8 mouse cellular contexts compared by ENCODE assay signal in genomic region chr1:30740831-30741230, GRCm38 (mm10).
A peak's percentile ranks its signal among the peaks of the same experiment; 100 is the strongest.
DNase-seq lines count a peak whose midpoint lies in the region; ATAC-seq and TF ChIP-seq lines count a peak whose summit lies in the region.

No protein-coding gene starts in this region.

- no peaks in the 10 kb centered on the region for H3K27me3 ChIP-seq in cerebellum, adult 2 months (ENCODE audit: control insufficient read depth, insufficient read depth, low read length)

- intact Hi-C loops in left cerebral cortex, postnatal 14 days (cut with DNase I) = no loop called here

- TF ChIP-seq POLR2A in cerebellum, adult 2 months (IDR thresholded peaks at IDR 0.05; ENCODE audit: borderline replicate concordance, insufficient read depth, low read length) = no peak

- peak; percentile 26 for DNase-seq in embryo, embryonic 10.5 days (ENCODE audit: low spot score)
- DNase-seq in embryo, embryonic 9.5 days (ENCODE audit: extremely low spot score) = no peak
- peak; percentile 38 for DNase-seq in 416B (ENCODE audit: low read depth)
- peak; percentile 82 to 83 for DNase-seq in left cerebral cortex, postnatal 14 days (ENCODE audit: low spot score in 2 of 2)
- DNase-seq in right cerebral cortex, postnatal 4 days = peak; percentile 61
- no peak for DNase-seq in cerebellum, adult 2 months
- DNase-seq in testis, postnatal 14 days (ENCODE audit: low spot score) = no peak

- H3K4me1 ChIP-seq in cerebellum, adult 2 months (ENCODE audit: control insufficient read depth, insufficient read depth, low read length) = no peaks in the 10 kb centered on the region

- H3K27ac ChIP-seq in cerebellum, adult 2 months (ENCODE audit: insufficient read depth, low read length) = no peak overlapping the region

- WGBS in cerebellum, adult 2 months = 69% methylated on average over 3 of the region's 3 CpGs

- no peak overlapping the region for H3K4me3 ChIP-seq in cerebellum, adult 2 months (replicated peaks; ENCODE audit: insufficient read depth, low read depth, low read length)

- no peak for TF ChIP-seq CTCF in cerebellum, adult 2 months (IDR thresholded peaks at IDR 0.05; ENCODE audit: borderline replicate concordance, insufficient read depth, low read depth, low read length)

- peak; percentile 36 to 49; a peak in 2 of 4 replicates for ATAC-seq in hematopoietic stem cell, adult 5-6 weeks (replicated peaks in 1 of 2; ENCODE audit: insufficient read depth in 1 of 2, low FRiP score in 2 of 2, low TSS enrichment in 1 of 2, low read depth in 1 of 2, poor library complexity in 2 of 2, severe bottlenecking in 2 of 2)

Comparison
In these comparisons a context has a peak if more than half of its experiments do, and no peak if none do; other contexts are left out.
1. DNase-seq: peak in embryo, embryonic 10.5 days (single experiment), 416B (single experiment), left cerebral cortex, postnatal 14 days (2 of 2) and right cerebral cortex, postnatal 4 days (single experiment); none in embryo, embryonic 9.5 days (single experiment), cerebellum, adult 2 months (0 of 2) and testis, postnatal 14 days (single experiment).